Comparison of ENCODE assay signal across 11 mouse cellular contexts in genomic region chr12:79676251-79676650, GRCm38 (mm10).
DNase-seq lines count a peak whose midpoint lies in the region; ATAC-seq and TF ChIP-seq lines count a peak whose summit lies in the region.
"Had no signal": no experiment of that assay in that cellular context is flagged by ENCODE, and none has a peak within 500 bp of the region (broad histone marks: within the 10 kb centered on the region; RNA-seq: fewer than 3 reads in every experiment).

No protein-coding gene starts in this region.

- H3K36me3 ChIP-seq in heart, adult 2 months (ENCODE audit: control insufficient read depth, insufficient read depth, low read length): no peaks in the 10 kb centered on the region
- H3K36me3 ChIP-seq in embryonic facial prominence, embryonic 12.5 days: no peaks in the 10 kb centered on the region
- no peaks in the 10 kb centered on the region for H3K36me3 ChIP-seq in limb, embryonic 14.5 days (ENCODE audit: control insufficient read depth, insufficient read depth, low read length)

- intact Hi-C loops in heart, adult 2 months (cut with DNase I): loop anchor here (5.0 kb wide), 1 partner anchor 81 kb away; no protein-coding TSS in a partner anchor

- H3K27ac ChIP-seq in heart, adult 2 months: peak overlapping the region; percentile 60
- H3K27ac ChIP-seq in layer of hippocampus, adult 2 months: 0 out of 2 replicates have a peak overlapping the region, but pooled peaks have one; percentile 0
- peak overlapping the region; percentile 88 for H3K27ac ChIP-seq in embryonic facial prominence, embryonic 12.5 days
- peak overlapping the region; percentile 77 for H3K27ac ChIP-seq in limb, embryonic 14.5 days (replicated peaks; ENCODE audit: low read depth, low read length)

- 84% methylated on average over 6 of the region's 6 CpGs for WGBS in heart, adult 2 months
- 73% methylated on average over 6 of the region's 6 CpGs for whole genome bisulfite sequencing in embryonic facial prominence, embryonic 12.5 days
- 72% methylated on average over 6 of the region's 6 CpGs for WGBS in limb, embryonic 14.5 days

- no peak overlapping the region for H3K9ac ChIP-seq in heart, adult 2 months (ENCODE audit: low read depth, low read length)
- H3K9ac ChIP-seq in embryonic facial prominence, embryonic 12.5 days: no peak overlapping the region
- no peak overlapping the region for H3K9ac ChIP-seq in limb, embryonic 14.5 days (ENCODE audit: low read depth, low read length, severe bottlenecking)

- H3K4me2 ChIP-seq in embryonic facial prominence, embryonic 12.5 days (replicated peaks): no peak overlapping the region
- 0 out of 2 replicates have a peak overlapping the region, but pooled peaks have one; percentile 10 for H3K4me2 ChIP-seq in limb, embryonic 14.5 days (replicated peaks; ENCODE audit: low read depth, low read length, severe bottlenecking)

- no peaks in the 10 kb centered on the region for H3K9me3 ChIP-seq in embryonic facial prominence, embryonic 12.5 days
- no peaks in the 10 kb centered on the region for H3K9me3 ChIP-seq in limb, embryonic 14.5 days (ENCODE audit: control insufficient read depth, low read length)

- no peak for TF ChIP-seq POLR2A in heart, adult 2 months (IDR thresholded peaks at IDR 0.05; ENCODE audit: insufficient read depth, low read depth, low read length)
- TF ChIP-seq POLR2A in limb, embryonic 14.5 days (IDR thresholded peaks at IDR 0.05; ENCODE audit: borderline replicate concordance, extremely low read depth, insufficient read depth, insufficient read length): no peak

- H3K4me3 ChIP-seq in heart, adult 2 months: no peak overlapping the region
- no peak overlapping the region for H3K4me3 ChIP-seq in layer of hippocampus, adult 2 months
- no peak overlapping the region for H3K4me3 ChIP-seq in embryonic facial prominence, embryonic 12.5 days
- no peak overlapping the region for H3K4me3 ChIP-seq in limb, embryonic 14.5 days (replicated peaks; ENCODE audit: low read length)

- H3K27me3 ChIP-seq in heart, adult 2 months (ENCODE audit: control insufficient read depth, insufficient read depth, low read length): no peaks in the 10 kb centered on the region
- no peaks in the 10 kb centered on the region for H3K27me3 ChIP-seq in embryonic facial prominence, embryonic 12.5 days
- H3K27me3 ChIP-seq in limb, embryonic 14.5 days (ENCODE audit: control insufficient read depth, insufficient read depth, low read length): no peaks in the 10 kb centered on the region
- H3K27me3 ChIP-seq: Patski had no signal

- TF ChIP-seq EP300 in heart, adult 2 months (IDR thresholded peaks at IDR 0.05; ENCODE audit: insufficient read depth, low read depth, low read length): no peak

- DNase-seq in heart, adult 2 months: no peak
- no peak for DNase-seq in heart, postnatal 4 days
- DNase-seq in layer of hippocampus, adult 2 months (ENCODE audit: low spot score in 2 of 2): no peak
- DNase-seq in layer of hippocampus, adult 9-10 months (ENCODE audit: low spot score): no peak
- DNase-seq in limb, embryonic 14.5 days (ENCODE audit: low spot score): no peak
- no peak for DNase-seq in cerebellum, postnatal 4 days (ENCODE audit: low spot score in 2 of 2)
- no peak for DNase-seq in gastrocnemius, adult 8-10 months (ENCODE audit: low spot score in 2 of 2)
- DNase-seq: cerebellum, postnatal 25 days; retina, postnatal 1 day had no signal

- no peak for ATAC-seq in embryonic facial prominence, embryonic 12.5 days (ENCODE audit: insufficient number of reproducible peaks, insufficient read depth, low FRiP score, low TSS enrichment)
- no peak for ATAC-seq in limb, embryonic 14.5 days (ENCODE audit: low FRiP score, low read depth)
- ATAC-seq: Patski had no signal

- H3K79me2 ChIP-seq in heart, adult 2 months (replicated peaks; ENCODE audit: control insufficient read depth, insufficient read depth, low read length): no peaks in the 10 kb centered on the region

- TF ChIP-seq CTCF in heart, adult 2 months (IDR thresholded peaks at IDR 0.05): no peak
- TF ChIP-seq CTCF in layer of hippocampus, adult 2 months (conservative IDR thresholded peaks at IDR 0.05): no peak

- H3K4me1 ChIP-seq in heart, adult 2 months (ENCODE audit: control insufficient read depth, insufficient read depth, low read length): peaks cover 14% of the 10 kb centered on the region
- H3K4me1 ChIP-seq in embryonic facial prominence, embryonic 12.5 days: peaks cover 45% of the 10 kb centered on the region
- H3K4me1 ChIP-seq in limb, embryonic 14.5 days (ENCODE audit: control insufficient read depth, insufficient read depth, low read length): peaks cover 50% of the 10 kb centered on the region

Comparison
In these comparisons a context has a peak if more than half of its experiments do, and no peak if none do; other contexts are left out.
1. H3K27ac ChIP-seq: peak in every context shown above with its lines; median percentile 88 in embryonic facial prominence, embryonic 12.5 days; 77 in limb, embryonic 14.5 days; 60 in heart, adult 2 months; 0 in layer of hippocampus, adult 2 months.